Mouse (Mus musculus) cerebellum, adult 9-11 months (tissue): ENCODE measurements at regions not wholly inside any gene's neighbourhood (a gene's known extent, or its start where the extent isn't known, plus 50 kb on each side); places are given as distances from the start of the nearest gene placed in this dataset.
A peak's percentile ranks its signal among the peaks of the same experiment; 100 is the strongest.

Experiments
- DNase-seq: peaks from one replicate; pipeline ENCODE4 v3.0.0; 2022

DNA sequence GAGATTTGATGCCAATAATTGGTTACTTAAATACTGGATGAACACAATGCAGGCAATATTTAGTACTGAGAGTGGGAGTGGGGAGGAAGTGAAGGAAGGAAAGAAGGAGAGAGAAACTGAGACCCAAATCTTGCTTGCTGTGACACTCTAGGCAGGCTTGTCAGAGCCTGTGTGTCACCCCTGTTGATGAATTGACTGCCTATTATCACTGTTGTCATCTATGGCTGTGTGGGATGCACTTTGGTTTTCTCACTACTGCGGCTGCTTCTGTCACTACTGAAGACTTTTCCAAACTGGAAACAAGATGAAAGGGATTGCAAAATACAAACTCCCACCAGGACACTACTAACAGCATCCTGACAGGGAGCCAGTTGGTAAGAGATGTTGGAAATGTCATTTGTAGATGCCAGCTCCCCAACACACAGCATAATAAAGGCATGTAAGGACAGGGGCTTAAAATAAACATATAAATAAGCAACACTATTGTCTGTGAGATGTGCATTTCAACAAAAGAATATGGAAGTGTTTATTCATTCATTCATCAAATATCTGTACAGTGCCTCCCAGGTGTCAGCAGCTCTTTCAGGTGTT, 207.0 kb upstream of the Ufl1 start:
- no peak for DNase-seq

DNA sequence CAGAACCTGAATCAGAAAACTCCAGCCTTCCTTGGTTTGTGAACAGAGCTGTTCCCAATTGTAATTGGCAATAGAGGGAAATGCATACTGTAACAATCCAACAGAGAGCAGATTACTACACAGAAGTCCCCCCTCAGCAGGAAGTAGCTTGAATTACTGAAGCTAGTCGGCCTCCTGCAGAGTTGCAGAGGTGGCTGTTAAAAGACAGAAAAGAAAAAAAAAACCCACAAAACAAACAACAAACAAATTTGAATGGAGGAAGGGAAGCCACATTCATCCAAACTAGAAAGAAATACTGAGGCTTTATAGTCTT, 202.0 kb upstream of the Ufl1 start:
- DNase-seq = no peak

DNA sequence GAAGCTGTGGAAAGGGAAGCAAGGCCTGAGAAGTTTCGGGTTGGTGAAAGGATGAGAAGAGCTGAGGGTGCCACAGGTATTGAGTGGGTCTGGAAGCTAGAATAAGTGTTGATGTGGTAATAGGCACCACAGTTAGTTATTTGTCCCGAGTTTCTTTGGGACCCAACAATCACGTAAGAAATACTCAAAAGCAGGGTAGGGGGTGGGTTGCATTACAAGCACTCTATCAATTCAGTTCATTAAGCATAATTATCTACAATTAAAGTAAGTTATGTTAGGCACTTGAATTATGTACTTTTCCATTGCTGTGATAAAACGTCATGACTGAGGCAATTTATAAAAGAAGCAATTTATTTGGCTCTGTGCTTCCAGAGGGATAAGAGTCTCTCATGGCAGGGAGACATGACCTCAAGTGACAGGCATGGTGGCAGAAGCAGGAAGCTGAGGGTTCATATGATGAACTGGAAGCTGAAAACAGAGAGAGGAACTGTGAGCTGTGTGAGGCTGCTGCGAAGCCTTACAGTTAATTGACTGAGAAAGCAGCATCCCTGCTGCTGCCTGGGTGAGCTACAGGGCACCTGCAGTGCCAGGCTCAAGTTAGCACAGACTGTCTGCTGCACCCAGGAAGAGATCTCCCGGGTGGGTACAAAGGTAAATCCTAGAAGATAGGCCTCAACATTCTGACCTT, 201.5 kb upstream of the Ufl1 start:
- DNase-seq = no peak

DNA sequence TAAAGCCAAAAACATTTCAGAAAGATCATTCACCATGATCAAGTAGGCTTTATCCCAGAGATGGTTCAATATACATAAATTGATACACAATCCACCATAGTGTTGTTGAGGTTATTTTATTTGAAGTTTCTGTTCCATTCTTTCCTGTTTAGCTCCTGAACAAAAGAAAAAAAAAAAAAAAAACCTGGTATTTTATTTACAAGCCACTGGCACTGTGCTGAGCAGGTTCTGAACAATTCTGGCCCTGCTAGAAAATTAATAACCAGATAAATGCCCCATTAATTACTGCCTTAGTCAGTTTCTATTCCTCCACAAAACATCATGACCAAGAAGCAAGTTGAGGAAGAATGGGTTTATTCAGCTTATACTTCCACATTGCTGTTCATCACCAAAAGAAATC, 191.4 kb upstream of the Ufl1 start:
- DNase-seq = no peak

DNA sequence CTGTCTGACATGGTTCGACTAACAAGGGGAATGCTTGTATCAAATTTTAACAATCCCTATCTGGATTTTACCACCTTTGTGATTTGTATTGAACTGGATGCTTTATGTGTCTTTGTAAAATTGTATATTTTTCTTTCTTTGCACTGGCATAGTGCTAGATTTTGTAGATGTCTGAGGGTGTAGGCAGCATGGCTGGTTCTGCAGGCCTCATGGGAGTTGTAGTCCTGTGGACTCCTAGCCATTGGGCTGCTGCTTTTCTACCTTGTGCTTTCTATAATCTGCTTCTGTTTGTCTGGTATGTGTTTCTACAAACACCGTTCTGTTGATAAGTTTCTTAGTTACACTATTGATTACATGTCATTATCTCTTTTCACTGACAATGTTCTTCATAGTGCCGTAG, 184.9 kb upstream of the Ufl1 start:
- no peak for DNase-seq

DNA sequence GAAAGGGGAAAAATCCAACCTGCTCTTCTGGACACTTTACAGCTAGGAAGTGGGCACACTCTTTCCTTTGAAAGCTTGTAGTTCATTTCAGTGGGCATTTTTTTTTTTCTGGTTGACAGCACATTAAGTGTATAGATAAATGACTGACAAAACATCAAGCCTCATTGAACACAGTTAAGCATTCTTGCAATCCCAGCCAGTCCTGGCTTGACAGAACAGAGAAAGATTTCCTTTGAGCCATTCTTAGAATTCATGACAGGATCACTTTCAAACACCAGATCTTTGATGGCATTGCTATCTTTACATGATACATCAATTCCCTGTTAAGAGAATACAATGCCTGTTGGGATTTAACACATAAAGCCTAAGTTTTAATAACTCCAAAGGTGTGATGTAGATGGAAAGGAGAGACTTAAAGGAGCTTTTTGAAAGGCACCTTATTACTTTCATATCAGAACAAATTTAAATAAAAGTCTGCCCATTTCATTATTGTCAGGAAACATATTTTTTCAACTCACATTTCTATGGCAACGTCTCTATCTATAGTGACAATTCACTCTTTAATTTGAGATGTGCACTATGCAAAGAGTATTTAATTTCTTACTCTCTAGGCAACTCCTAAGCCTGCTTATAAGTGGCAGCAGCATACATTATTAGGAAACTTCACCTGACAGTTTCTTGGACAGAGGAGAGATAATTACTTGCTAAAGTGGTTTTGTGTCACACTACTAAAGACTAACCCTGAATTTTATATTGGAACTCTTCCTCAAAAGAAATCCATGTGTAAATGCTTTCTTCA, 183.4 kb upstream of the Ufl1 start:
- DNase-seq = no peak

DNA sequence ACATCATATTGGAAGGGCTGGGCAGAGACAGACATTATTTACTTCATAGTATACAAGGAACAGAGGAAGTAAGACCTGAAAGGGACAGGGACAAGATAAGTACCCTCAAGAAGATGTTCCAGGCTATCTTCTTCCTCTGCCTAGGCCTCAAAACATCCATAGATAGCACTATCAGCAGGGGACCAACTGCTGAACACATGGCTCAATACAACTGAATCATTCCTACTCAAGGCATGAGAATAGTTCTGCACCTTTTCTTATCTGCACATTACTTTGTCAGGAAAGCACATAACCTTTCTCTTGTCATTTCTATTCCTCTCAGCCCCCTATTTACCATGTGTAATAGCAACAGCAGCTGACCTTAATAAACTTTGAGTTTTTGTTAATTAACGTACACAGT, 182.4 kb upstream of the Ufl1 start:
- no peak for DNase-seq

DNA sequence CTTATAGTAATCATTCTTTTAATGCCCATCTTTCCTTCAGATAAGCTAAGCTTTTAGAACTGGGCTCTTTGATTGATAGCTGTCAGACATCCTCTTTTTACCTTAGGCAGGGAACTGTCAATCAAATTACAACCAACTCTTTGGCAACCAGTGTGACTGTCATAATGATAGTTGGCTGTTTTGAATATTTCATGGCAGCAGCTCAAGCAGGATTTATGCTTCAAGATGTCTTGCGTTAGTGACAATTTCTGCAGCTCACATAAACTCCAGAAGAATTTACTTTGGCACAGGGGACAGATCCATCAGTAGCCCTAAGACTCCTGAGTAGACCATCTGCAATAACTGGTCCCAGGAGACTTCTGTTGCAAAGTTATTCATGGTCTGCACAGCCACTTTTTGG, 178.5 kb upstream of the Ufl1 start:
- DNase-seq = no peak

DNA sequence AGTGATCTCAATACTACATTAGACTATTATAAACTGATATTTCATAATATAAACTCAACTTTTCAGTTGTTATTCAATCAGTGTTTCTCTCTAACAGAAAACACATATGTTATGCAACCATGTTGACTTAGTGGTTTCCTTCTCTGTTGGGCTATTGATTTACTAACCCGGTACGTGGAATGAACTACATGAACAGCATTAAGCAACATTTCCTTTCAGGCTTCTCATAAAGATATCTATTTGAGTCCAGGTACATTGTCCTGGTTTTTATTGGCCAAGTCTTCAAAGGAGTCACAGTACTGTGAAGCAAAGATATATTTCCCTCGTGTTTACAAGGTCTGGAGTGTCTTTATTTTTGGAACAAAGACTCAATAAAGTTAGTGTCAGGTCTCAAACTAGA, 173.1 kb upstream of the Ufl1 start:
- no peak for DNase-seq

DNA sequence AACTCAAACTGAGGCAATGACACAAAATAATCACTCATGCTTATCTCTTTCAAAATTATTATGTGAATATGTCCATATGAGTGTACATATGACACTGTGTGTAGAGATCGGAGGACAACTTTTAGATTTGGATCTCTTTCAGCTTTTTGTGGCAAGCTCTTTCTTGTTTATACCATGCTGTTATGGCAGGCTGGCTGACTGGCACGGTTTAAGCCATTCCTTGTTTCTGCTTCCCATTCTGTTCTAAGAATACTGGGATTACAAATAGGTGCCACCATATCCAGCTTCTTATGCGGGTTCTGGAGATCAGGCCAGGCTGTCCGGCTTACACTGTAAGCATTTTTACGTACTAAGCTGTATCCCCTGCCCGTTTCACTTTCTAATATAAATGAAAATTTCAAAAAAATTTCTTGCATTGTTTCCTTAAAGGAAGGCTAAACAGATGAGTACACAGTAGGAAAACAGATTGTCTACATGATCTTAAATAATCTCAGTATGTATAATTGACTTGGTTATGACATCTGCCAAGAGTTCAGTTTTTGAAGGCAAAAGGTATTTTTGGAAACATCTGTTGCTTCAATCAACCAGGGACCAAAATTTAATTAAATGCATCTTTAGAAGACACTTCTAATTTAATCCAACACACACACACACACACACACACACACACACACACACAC, 171.6 kb upstream of the Ufl1 start:
- no peak for DNase-seq

DNA sequence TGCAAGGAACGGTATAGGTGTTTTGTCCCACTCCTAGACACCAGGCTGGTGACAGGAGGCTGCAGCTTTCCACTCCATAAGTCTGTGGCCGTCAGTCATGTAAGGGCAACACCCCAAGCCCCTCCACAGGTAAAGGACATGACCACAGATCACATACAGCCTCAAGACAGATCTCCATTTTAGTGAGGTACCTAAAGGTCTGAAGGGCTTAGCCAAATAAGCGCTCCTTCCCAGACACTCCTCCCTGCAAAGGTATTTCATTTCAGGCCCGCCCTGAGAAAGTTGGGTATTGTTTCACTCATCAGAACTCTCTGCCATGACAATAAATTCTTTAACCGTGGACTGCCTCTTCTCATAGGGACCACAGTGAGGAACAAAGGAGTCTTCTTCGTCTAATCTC, 170.2 kb upstream of the Ufl1 start:
- no peak for DNase-seq

DNA sequence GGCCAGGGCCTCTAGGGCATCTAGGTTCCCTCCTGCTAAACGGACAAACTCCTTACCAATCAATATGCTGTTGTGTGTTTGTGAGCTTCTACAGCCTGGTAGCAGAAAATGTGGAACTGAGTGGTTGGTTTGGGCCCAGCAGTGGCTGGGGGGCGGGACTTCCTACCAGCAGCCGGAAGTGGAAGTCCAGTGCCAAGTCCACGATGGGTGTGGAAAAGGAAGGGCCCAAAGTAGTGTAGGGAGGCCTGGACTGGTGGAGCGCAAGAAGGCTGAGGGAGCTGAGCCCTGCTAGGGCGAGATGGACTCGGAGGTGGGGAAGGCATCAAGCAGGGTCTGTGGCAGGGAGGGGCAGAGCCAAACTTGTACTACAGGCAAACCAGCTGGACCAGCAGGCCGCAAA, 150.6 kb upstream of the Ufl1 start:
- no peak for DNase-seq

DNA sequence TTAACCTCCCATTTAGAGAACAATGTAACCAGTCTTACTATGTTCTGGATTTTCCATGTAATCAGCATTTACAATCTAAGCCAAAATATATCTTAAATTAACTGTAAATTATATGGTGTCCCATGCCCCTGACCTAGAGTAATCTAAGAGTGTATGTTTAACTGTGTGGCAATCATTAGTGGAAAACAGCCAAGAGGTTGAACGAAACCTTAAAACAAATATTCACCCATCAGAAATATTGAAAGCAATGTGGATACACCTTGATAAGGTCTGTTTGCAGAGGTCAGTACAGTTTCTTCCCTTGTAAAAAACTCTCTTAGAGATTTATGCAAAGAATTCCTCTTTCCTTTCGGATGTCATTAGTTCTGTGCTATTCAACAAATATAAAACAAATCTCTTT, 134.7 kb upstream of the Ufl1 start:
- DNase-seq = no peak

DNA sequence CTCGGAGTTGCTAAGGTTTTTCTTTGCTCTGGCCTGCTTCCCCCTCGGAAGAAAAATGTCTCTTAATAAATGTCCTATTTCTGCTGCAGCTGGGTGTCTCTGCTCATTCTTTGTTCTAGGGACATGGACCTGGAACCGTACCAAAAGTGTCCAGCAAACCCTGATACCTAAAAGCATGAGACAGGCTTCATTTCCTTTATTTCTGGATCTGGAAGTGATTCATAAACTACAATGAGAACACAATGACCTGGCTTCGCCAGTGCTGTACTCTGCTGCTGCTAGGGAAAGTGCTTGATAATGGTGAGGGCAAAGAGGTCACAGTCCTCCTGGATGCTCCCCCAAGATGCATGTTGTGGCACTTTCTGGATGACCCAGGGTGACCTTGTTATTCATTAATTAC, 128.8 kb upstream of the Ufl1 start:
- DNase-seq = no peak

DNA sequence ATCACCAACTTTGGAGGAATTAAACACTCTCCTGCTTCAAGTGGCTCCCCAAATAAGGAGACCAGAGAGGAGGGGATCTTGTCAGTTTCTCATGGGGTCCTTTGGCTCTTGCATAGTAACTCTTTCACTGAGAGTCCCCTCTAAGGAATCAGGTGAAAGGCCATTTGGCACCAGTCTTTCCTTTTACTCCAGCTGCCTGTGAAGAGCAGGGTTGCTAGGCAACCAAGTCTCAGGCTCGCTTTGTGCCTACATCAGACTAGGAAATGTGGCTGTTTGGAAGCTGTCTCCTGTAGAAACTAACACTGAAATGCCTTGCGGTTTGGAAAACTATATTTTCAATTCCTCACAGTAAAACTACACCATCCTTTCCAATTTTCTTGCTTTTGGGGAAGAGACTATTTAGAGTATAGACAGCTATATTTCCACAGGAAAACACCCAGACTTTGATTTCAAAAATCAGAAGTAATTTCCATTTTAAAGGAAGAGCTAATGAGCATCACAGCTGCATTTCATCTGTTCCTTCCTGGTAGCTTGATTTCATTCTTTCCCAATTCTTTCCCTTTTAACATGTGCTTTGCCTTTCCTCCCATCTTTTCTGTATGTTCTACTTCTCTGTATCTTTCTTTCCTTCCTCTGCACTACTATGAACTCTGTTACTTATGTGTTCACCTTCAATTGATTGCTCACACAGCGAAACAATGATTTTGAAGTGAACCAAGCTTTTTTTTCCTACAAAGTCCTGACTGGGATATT, 127.3 kb upstream of the Ufl1 start:
- peak; percentile 26 for DNase-seq

DNA sequence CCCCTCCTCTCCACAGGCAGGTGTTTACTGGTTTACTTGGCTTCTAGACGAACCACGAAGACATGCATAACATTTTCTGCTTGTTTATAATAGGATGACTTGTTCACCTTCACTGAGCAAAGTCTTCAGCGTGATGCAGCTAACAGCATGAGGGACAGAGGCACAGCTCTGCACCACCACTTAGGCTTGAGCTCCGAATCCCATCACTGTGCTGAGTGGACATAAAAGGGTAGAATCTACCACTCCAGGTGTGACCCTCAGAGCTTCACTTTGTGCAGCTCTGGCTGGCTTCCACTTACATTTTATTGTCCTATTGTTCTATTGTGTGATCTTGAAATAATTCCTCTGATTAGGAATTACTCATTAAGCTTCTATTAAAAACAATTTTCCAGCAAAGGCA, 126.2 kb upstream of the Ufl1 start:
- no peak for DNase-seq

DNA sequence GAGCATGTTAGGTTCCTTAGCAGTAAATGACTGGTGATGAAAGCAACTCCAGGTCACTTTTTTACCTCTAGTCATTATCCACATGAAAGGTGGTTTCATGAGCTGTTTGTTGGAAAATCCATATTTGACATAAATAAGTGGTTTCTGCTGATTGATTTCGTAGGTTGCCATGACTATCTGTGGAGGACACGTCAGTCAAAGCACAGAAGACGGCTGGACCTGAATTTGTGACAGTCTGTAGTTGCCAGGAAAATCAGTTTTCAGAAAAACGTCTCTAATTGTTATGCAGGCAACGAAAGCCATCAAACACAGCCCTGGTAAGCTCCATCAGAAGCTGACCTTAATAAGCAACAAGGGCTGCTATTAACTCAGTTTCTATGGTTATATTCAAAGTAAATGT, 107.9 kb upstream of the Ufl1 start:
- no peak for DNase-seq

DNA sequence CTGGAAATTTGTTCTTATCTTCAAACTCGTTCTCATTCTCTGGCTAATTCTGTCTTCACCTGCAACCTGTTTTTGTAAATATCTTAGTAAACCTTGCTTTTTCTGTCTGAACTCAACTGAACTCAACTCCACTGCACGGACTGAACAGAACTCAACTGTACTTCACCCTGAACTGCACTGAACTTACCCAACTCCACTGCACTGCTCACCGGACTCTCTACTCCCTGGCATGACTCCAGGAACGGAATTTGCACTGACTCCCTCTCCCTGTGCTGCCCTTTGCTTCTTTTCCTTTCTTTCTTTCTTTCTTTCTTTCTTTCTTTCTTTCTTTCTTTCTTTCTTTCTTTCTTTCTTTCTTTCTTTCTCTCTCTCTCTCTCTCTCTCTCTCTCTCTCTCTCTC, 90.4 kb upstream of the Ufl1 start:
- DNase-seq = no peak

DNA sequence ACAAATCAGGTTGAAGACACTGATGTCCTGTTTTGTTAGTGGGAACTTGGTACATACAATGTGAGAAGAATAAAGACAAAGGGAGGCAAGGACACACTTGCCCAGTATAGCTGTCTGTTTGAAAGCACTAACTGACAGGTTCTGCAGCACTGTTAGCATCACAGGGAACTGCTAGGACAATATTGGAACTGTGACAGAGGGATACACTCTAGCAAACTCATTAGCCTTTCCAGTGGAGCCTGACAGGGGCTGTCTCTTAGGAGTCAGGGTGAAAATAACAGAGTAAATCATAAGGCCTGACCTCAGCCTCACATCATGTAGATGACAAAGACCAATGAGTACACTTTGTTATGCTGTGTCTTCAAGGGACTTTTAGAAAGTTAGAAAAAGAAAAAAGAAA, 82.8 kb upstream of the Ufl1 start:
- DNase-seq = no peak

DNA sequence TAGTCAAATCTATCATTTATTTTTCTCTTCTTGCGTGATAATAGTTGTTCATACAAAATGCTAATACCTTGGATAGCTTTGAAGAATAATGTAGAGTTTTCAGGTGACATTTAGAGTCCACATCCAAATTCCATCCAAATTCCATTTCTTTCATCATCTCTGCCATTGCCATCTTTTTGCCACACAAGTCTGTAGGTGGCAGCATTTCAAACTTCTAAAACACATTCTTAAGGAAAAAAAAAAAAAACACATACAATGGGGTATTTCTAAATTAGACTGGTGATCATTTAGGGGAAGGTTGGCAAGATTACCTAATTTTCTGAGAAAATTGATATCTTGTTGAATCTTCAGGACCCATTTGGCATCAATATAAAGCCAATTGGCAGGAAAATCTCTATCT, 56.0 kb upstream of the Ufl1 start:
- DNase-seq = no peak
